Mouse (Mus musculus) heart, embryonic 15.5 days (tissue): Measurements from ENCODE around the gene Actr2. TPM values are rescaled to one million over a fixed set of nuclear protein-coding genes. Genes with fewer than 3 reads are reported as not detected.

Experiments used
- ATAC-seq: fragments of 200-750 bp; cut with Nextera tagmentation; replicated peaks from 2 replicates; pipeline ENCODE4 v1.8.0; 2017; ENCODE audit warnings: low read depth, moderate TSS enrichment; ENCODE audit not compliant: insufficient number of reproducible peaks, insufficient read depth, low FRiP score
- H3K27ac ChIP-seq: fragments of 300-500 bp; sonication (generic); 2 replicates; pipeline ENCODE4 v1.5.1; 2015; ENCODE audit warnings: mild to moderate bottlenecking, inconsistent platforms
- H3K27me3 ChIP-seq: fragments of 300-500 bp; sonication (generic); 2 replicates; pipeline ENCODE4 v1.6.1; 2015; ENCODE audit warnings: inconsistent platforms
- H3K36me3 ChIP-seq: fragments of 300-500 bp; sonication (generic); 2 replicates; pipeline ENCODE4 v1.6.1; 2015; ENCODE audit warnings: mild to moderate bottlenecking, inconsistent platforms
- H3K4me1 ChIP-seq: fragments of 300-500 bp; sonication (generic); replicated peaks from 2 replicates; pipeline ENCODE4 v1.6.1; 2015; ENCODE audit warnings: inconsistent platforms
- H3K4me2 ChIP-seq: fragments of 300-500 bp; sonication (generic); 2 replicates; pipeline ENCODE4 v1.6.1; 2015; ENCODE audit warnings: inconsistent platforms, mild to moderate bottlenecking, moderate library complexity
- H3K4me3 ChIP-seq: fragments of 300-500 bp; sonication (generic); 2 replicates; pipeline ENCODE4 v1.5.1; 2015; ENCODE audit warnings: mild to moderate bottlenecking, inconsistent platforms
- H3K9ac ChIP-seq: fragments of 300-500 bp; sonication (generic); 2 replicates; pipeline ENCODE4 v1.6.1; 2015; ENCODE audit warnings: mild to moderate bottlenecking, inconsistent platforms
- H3K9me3 ChIP-seq: fragments of 300-500 bp; sonication (generic); replicated peaks from 2 replicates; pipeline ENCODE4 v1.6.1; 2016; ENCODE audit warnings: inconsistent platforms
- WGBS: fragments of 180-500 bp; shearing (Covaris S2); methylation state at CpG from one replicate; pipeline ENCODE4 v1.1.7; 2015; ENCODE audit warnings: mixed read lengths; 5-methylcytosine and 5-hydroxymethylcytosine counted together
- polyA plus RNA-seq: library from polyadenylated mRNA; unstranded; fragments of >200 nt; fragmentation: Nextera tagmentation; extraction: Ambion mirVana; gene quantifications from 2 replicates; pipeline ENCODE4 v1.2.1, GENCODE M21; 2015

Actr2 gene
- polyA plus RNA-seq, 1 experiment from 2014 or later, result 79.9 TPM

DNA sequence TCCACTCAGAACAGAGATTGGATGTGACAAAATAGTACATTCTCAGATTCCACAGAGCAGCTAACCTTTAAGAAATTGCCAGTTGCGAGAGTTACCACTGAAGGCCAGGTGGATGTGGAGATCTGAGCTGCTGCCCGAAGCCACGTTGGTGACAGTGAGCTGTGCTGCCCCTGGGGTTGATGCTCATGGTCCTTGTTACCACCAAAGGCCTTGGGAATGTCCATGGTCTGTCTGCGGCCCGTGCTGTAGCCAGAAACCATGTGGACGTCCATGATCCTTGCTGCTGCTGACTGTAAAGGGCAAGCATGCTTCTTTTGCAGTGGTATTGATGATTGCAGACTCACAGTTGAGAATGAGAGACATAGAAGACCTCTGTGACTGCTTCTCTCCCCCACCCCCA is 84.3 kb downstream of the Actr2 start:
- WGBS, result 87% methylated on average over 6 of the region's 6 CpGs
- ATAC-seq, result no peak
- H3K4me1 ChIP-seq, result no peaks in the 10 kb centered on the region

DNA sequence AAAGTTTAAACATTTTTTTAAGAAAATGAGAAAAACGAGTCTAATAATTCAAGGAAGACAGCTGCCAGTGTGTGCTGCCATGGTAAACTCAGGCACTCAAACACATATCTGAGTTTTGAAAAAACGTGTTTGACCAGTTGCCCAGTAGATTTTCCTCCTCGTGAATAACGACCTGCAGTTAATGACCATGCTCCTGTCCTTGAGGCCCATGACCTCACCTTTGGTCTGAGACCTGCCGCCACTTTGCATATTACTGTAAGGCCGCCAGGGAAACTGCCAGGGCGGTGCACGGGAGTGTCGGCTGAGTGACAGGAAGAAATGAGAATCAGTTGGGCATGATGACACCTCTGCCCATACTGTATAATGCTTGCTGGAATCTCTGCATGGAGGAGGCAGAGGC is 85.0 kb downstream of the Actr2 start:
- Histone ChIP-seq H3K4me2 (no peak overlapping the region), H3K27ac (no peak overlapping the region), H3K27me3 (no peaks in the 10 kb centered on the region), H3K36me3 (peaks cover 4% of the 10 kb centered on the region; the same call in 1 of the 2 replicates), H3K9me3 (no peaks in the 10 kb centered on the region), H3K4me3 (no peak overlapping the region), H3K9ac (no peak overlapping the region), H3K4me1 (no peaks in the 10 kb centered on the region)
- ATAC-seq, result no peak; the same call in 1 of the 2 replicates
- 77% methylated on average over 9 of the region's 9 CpGs for WGBS

More for the DNA sequence above, 84.3 kb downstream of the Actr2 start:
- no peak overlapping the region for H3K27ac ChIP-seq
- H3K9me3 ChIP-seq, result no peaks in the 10 kb centered on the region
- H3K4me2 ChIP-seq, result no peak overlapping the region
- H3K36me3 ChIP-seq, result peaks cover 4% of the 10 kb centered on the region; the same call in 1 of the 2 replicates
- no peak overlapping the region for H3K4me3 ChIP-seq
- H3K27me3 ChIP-seq, result no peaks in the 10 kb centered on the region
- H3K9ac ChIP-seq, result no peak overlapping the region

DNA sequence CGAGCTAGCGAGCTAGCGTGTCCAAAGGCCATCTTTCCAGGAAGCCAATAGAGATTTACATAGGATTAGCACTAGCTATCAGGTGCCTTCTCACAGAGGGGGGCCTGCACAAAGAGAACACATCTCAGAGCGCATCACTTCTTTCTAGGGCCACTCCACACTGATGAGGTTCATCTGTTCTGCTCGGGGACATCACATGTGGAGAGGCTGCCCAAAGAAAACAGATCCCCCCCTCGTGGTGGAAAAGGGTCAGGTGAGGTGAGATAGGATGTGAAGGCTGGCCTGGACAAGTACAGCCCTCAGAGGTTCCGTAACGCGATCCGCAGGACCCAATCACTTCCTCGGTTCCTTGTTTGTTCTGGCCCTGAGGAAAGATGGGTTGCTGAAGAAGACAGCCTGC is 86.8 kb downstream of the Actr2 start:
- no peak overlapping the region for H3K4me2 ChIP-seq
- no peak overlapping the region for H3K27ac ChIP-seq
- H3K9me3 ChIP-seq, result peaks cover 7% of the 10 kb centered on the region
- H3K9ac ChIP-seq, result no peak overlapping the region
- no peaks in the 10 kb centered on the region for H3K4me1 ChIP-seq
- H3K27me3 ChIP-seq, result no peaks in the 10 kb centered on the region
- H3K36me3 ChIP-seq, result peaks cover 14% of the 10 kb centered on the region
- H3K4me3 ChIP-seq, result no peak overlapping the region
- no peak for ATAC-seq
- 64% methylated on average over 11 of the region's 11 CpGs for WGBS

DNA sequence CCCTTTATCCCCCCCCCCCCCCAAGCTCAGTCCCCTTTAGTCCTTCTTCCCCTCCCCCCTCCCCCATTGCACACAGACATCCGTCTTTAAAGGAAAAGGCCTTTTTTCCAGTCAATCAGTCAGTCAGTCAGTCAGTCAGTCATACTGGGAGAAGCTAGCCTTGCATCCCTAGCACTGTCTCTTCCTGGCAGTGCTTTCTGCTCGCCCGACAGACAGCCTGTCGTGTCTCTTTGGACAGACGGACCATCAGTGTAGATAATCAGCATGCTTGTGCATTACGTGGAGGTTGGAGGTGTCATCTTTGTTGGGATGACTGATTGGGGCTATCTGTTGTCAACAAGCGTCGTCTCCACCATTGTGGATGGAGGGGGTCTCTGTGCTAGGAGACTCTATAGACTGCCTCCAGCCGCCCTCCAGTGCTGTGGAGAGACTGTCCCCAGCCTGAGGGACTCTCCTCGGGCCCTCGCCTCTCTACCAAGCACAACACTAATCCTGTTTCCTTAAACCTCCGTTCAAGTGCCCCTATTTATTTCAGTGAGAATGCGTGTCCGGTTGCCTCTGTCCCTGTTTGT is 89.7 kb downstream of the Actr2 start:
- Histone ChIP-seq H3K4me2 (no peak overlapping the region), H3K9ac (no peak overlapping the region), H3K36me3 (peaks cover 44% of the 10 kb centered on the region), H3K4me1 (no peaks in the 10 kb centered on the region), H3K27me3 (no peaks in the 10 kb centered on the region), H3K4me3 (no peak overlapping the region), H3K27ac (no peak overlapping the region), H3K9me3 (peaks cover 18% of the 10 kb centered on the region)
- 84% methylated on average over 14 of the region's 14 CpGs for WGBS
- no peak for ATAC-seq

DNA sequence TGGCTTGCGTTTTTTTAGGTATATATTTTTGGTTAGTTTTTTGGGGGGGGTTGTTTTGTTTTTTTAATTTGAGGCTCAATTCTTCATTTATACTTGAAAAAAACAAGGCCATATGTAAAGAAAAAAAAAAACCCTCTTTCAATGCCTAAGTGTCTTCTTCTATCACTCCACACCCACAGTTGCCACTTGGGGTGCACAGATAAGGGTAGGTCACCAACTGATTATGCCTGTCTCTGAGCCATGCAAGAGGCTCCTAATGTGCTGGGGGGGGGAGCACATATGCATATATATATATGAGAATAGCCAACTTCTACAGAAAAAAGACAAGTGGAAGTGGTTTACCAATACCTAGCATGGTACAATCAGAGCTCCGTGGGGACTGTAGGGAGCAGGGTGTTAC is 90.3 kb downstream of the Actr2 start:
- Histone ChIP-seq H3K4me1 (no peaks in the 10 kb centered on the region), H3K4me3 (no peak overlapping the region), H3K27ac (no peak overlapping the region), H3K9ac (no peak overlapping the region), H3K27me3 (no peaks in the 10 kb centered on the region), H3K9me3 (peaks cover 18% of the 10 kb centered on the region), H3K4me2 (no peak overlapping the region), H3K36me3 (peaks cover 48% of the 10 kb centered on the region)
- no peak for ATAC-seq
- WGBS, result 85% methylated on average over 2 of the region's 2 CpGs

DNA sequence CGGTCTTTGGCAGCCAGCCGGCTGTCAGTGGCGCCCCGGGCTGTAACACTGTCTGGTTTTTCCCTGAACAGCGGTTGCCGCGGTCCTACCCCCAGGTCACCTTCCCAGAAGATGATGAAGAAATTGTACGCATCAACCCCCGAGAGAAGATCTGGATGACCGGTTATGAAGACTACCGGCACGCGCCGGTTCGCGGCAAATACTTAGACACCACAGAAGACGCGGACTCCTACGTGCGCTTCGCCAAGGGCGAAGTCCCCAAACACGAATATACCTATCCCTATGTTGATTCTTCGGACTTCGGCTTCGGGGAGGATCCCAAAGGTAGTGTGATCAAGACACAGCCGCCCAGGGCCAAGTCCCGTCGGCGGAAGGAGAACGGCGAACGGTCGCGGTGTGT is 92.0 kb downstream of the Actr2 start:
- no peak overlapping the region for H3K27ac ChIP-seq
- no peak overlapping the region for H3K4me3 ChIP-seq
- 98% methylated on average over 35 of the region's 35 CpGs for WGBS
- H3K36me3 ChIP-seq, result peaks cover 57% of the 10 kb centered on the region
- H3K9me3 ChIP-seq, result peaks cover 18% of the 10 kb centered on the region
- no peaks in the 10 kb centered on the region for H3K27me3 ChIP-seq
- no peak overlapping the region for H3K4me2 ChIP-seq
- H3K4me1 ChIP-seq, result no peaks in the 10 kb centered on the region
- no peak for ATAC-seq
- H3K9ac ChIP-seq, result no peak overlapping the region

DNA sequence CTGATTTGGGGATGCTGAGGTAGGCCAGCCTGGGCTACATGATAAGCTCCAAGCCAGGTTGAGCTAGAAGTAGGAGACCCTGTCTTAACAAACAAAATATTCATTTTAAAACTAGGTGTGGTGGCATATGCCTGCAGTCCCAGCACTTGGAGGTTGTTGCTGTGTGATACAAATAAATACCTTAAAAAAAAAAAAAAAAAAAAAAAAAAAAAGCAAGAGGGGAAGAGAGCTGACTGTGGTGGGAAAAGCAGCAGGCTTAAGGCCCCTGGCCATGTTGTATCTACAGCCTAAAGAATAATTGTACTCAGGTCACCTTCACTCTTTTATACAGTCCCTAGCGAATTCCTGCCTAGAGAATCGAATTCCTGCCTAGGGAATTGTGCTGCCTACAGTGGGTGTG is 93.8 kb downstream of the Actr2 start:
- Histone ChIP-seq H3K4me1 (no peaks in the 10 kb centered on the region), H3K9ac (no peak overlapping the region), H3K27me3 (no peaks in the 10 kb centered on the region), H3K4me3 (no peak overlapping the region), H3K27ac (no peak overlapping the region), H3K4me2 (no peak overlapping the region), H3K36me3 (peaks cover 54% of the 10 kb centered on the region), H3K9me3 (peaks cover 18% of the 10 kb centered on the region)
- WGBS, result 94% methylated on average over 2 of the region's 2 CpGs
- ATAC-seq, result no peak

DNA sequence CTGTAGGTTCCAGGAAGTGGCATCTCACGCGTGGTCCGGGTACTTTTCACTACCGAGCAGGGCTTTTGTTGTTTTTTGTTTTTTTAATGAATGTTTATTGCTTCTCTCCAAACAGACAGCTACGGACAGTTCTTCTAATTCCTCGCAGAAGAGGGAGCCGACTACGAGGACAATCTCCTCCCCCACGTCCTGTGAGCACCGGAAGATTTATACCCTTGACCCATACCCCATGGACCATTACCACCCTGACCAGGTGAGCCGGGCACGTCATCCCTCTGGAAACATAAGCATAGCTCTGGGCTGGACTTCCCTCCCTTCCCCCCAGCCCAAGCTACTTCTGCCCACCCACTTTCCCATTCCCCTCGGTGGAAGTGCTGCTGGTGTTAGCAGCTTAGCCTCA is 94.8 kb downstream of the Actr2 start:
- 94% methylated on average over 13 of the region's 13 CpGs for WGBS
- Histone ChIP-seq H3K4me3 (no peak overlapping the region), H3K36me3 (peaks cover 54% of the 10 kb centered on the region), H3K27me3 (no peaks in the 10 kb centered on the region), H3K4me1 (no peaks in the 10 kb centered on the region), H3K9ac (no peak overlapping the region), H3K9me3 (peaks cover 18% of the 10 kb centered on the region), H3K4me2 (no peak overlapping the region), H3K27ac (no peak overlapping the region)
- no peak for ATAC-seq

DNA sequence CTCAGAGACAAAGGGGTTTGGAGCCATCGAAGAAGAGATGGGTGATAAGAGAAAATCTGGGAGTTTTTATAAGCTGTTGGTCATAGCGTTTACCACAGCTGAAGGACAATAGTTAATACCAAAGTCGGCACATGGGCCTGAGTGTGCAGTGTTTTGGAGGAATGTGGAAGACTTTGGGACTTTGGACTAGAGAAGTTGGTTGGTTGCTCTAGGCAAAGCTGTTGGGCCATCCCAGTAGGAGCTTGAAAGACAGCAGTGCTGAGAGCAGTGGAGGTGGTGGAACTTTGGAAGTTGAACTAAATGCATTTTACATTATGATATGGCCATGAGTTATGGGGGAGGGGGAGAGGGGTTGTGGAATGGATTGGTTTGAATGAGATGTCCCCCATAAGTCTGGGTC is 99.3 kb downstream of the Actr2 start:
- H3K4me3 ChIP-seq, result no peak overlapping the region
- peaks cover 16% of the 10 kb centered on the region for H3K4me1 ChIP-seq
- no peak overlapping the region for H3K27ac ChIP-seq
- 95% methylated on average over 3 of the region's 3 CpGs for WGBS
- ATAC-seq, result no peak
- H3K27me3 ChIP-seq, result no peaks in the 10 kb centered on the region
- peaks cover 31% of the 10 kb centered on the region for H3K36me3 ChIP-seq
- H3K4me2 ChIP-seq, result no peak overlapping the region
- no peak overlapping the region for H3K9ac ChIP-seq
- no peaks in the 10 kb centered on the region for H3K9me3 ChIP-seq

Other genes with a start within 250 kb of the Actr2 start
- 4.6 and 5.3 TPM in 2 replicates for gene Spred2, start 188.5 kb downstream of the Actr2 start, polyA plus RNA-seq
- gene Rab1a, start 88.5 kb upstream of the Actr2 start, polyA plus RNA-seq, result 191 and 212 TPM in 2 replicates
- gene Cep68, start 136.5 kb upstream of the Actr2 start, polyA plus RNA-seq, result 25.7 and 31.9 TPM in 2 replicates
- gene Slc1a4, start 219.8 kb upstream of the Actr2 start, polyA plus RNA-seq, result 6.9 and 10.7 TPM in 2 replicates